Mouse (Mus musculus): ENCODE data around the gene Mrps21.
"Not testable (repeated sequence)": the region's sequence is repeated elsewhere in the genome, so short reads cannot be mapped to it uniquely, and the experiment has no call there.

The Mrps21 gene

DNA sequence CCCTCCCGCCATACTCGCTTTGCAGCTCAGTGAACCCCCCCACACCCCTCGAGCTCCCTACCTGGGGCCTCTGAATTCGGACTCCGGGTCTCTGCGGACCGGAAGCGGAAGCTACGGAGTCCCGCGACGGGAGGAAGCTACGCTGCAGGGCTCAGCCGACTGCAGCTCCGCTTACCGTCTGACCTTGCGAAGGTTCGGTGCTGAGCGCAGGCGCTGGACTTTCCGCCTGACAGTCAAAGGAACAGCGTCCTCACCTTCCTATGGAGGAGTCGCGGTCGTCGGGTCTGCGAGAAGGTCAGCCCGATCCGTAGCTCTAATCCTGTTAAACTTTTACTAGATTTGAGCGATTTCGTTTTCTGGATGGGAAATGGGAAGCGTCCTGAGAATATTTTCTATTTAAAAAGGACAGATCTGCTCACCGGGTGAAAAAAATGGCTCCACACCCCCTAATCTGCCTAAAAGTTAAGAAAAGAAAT lies at the start of gene Mrps21:
Gene Mrps21 (minus strand): TSS at position 128 of the 476 bp plus-strand sequence.
- peak; percentile 60 to 79 for DNase-seq (ENCODE audit: low spot score in 2 of 2)

DNA sequence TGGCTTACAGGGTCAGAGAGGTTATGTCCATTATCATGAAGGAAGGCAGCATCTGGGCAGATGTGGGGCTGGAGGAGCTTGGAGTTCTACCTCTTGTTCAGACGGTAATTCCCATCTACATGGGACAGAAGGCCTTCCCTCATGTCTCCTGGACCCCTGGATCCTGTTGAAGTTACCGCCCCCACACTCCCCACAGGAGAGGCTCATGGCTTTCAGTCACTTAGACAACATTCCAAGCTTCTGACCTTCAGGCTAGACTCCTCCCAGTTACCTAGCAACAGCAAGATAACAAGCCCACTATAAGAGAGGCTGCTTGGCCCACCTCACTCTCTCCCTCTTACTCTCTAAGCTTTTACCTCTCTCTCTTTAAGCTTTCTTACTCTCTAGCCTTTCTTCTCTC lies 49.2 kb upstream of the Mrps21 start:
- DNase-seq (ENCODE audit: low spot score in 2 of 2) = not testable (repeated sequence)

DNA sequence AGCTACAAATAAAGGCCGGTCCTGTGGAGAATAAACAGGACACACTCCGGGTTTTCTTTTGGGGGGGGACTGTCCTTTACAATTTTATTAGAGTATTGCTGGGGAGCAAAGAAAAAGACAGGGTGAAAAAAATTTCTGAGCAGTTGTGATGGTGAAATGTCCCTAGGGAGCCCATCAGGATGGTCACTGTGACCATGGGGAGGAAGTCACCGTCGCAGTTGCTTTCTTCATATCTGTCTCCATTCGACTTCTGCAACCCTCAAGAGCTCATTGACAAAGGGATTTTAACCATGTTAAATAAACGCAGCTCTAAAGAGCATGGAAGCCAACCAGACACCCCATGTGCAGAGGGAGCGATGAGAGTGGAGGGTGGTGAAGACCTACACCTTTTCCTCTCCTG lies 45.4 kb upstream of the Mrps21 start:
- DNase-seq (ENCODE audit: low spot score in 2 of 2) = no peak

DNA sequence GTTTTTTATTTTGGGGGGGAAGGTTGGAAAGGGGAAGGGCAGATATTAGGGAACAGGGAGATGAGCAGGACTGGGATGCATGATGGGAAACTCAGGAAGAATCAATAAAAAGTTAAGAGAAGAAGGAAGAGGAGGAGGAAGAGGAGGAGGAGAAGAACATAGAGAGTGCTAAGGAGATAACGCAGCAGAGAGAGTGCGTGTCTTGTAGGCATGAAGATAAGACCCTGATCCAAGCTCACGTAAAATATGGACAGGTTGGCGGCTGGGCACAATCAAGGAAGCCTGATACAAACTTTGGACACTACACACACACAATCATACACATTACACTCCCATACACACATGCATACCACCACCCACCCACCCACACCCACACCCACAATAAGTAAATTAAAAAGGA lies 43.4 kb upstream of the Mrps21 start:
- no peak for DNase-seq (ENCODE audit: low spot score in 2 of 2)

DNA sequence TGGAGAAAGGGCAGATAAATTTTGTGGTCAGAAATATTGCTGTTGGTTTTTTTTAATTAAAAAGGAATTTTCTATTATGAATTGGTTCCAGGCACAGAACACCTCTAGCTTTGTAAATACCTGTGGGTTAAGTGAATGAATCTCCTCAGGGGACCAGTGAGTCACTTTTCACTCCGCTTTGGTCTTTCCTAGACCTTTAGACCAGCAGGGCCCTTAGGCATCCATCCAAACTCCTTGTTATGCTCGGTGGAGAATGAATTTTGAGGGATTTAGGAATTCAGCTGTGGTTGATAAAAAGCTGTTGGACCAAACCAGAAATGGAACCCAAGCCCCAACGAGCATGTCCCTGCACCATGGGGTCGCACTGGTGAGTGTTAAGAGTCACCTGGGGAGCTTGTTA lies 36.3 kb upstream of the Mrps21 start:
- no peak for DNase-seq (ENCODE audit: low spot score in 2 of 2)

DNA sequence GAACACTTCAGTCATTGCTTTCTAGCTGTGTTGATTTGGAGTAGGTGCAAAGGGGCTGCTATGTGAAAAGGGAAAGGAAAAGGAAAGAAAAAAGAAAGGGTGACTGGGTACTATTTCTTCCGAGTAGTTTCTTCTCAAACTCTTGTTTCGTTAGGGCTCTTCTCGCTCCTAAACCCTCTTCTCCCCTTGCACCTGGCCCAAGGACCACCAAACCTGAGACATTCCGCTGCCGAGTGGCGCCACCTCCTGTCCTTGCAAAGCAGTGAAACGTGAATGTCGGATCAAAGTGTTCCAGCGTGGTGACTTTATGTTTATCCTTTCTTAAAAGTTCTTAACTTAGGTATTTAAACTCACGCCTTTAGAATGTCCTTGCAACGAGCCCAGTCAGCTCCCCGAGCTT lies 35.5 kb upstream of the Mrps21 start:
- DNase-seq (ENCODE audit: low spot score in 2 of 2) = peak in 1 of 2 experiments; percentile 38

DNA sequence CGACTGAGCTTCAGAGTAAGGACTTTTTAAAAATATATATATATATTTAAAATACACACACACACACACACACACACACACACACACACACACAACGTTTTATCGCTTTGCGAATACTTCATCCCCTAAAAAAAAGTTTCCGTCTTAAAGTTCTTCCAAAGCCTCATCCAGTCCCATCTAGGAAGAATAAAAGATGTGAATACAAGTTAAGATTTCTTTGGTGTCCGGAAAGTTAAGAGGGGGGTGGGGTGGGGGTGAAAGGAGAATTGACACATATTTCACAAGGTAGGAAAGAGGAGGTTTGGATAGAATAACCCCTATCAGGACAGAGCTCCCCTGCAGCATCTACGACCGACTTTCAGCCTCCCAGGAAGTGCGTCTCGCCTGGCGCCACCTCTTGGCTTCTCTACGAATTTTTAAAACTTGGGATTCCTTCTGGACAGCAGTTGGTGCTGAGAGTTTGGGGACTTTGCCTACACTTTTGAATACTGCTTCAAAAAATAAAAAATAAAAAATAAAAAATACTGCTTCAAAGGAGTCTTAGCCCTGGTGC lies 34.7 kb upstream of the Mrps21 start:
- peak in 1 of 2 experiments; percentile 44 for DNase-seq (ENCODE audit: low spot score in 2 of 2)

DNA sequence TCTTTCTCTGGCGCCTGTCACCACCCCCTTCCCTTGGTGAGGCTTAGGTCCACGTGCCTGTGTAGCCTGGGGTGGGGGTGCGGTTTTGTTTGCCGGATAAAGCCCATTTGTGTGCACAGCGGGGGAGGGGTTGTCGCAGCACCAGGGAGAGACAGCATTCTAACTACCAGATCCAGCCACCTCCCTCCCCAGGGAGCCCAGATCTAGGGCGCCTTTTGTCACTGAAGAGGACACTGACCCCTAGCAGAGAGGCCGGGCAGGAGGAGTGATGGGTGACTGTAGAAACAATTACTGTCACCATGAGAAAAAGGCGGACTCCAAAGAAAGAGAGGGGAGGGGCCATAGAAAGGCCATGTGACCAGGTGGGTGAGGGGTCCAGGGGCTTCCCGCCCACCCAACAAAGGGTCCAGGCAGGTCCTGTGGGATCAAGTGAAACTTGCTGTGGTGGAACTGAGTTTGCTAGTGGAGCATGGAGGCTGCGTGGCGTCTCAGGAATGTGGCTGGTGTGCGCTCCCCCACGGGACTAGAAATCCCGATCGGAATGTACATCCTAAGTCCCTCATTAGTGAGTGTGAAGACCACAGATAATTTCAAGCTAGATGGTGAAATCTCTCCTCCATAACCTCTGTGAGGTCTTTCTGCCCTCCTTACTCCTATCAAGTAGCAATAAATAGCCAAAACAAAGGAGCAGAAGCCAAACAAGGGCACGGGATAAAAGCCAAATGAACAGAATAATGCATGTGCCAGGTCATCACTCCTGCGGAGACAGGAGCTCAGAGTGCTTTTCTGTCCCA lies 34.0 kb upstream of the Mrps21 start:
- DNase-seq (ENCODE audit: low spot score in 2 of 2) = no peak

DNA sequence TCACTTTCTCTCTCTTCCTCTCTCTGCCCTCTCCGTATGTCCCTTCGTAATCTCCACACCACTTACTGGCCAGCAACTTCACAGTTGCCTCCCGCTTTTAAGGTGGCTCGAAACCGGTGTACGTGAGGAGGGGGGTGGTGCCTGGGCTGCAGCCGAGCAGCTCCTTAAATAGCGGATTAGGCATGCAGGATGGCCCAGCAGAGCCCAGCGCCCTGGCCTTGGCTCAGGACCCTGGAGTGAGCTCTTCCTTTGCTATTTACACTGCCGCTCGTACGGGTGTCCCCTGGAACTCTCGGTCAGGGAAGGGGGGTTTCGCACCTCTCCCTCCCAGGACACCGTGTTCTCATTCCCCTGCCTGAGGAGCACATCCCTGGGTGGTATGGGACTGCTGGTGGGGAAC lies 33.2 kb upstream of the Mrps21 start, which contains the start of gene Car14:
Gene Car14 (minus strand): TSS at position 124 of the 400 bp plus-strand sequence.
- DNase-seq (ENCODE audit: low spot score in 2 of 2) = no peak

DNA sequence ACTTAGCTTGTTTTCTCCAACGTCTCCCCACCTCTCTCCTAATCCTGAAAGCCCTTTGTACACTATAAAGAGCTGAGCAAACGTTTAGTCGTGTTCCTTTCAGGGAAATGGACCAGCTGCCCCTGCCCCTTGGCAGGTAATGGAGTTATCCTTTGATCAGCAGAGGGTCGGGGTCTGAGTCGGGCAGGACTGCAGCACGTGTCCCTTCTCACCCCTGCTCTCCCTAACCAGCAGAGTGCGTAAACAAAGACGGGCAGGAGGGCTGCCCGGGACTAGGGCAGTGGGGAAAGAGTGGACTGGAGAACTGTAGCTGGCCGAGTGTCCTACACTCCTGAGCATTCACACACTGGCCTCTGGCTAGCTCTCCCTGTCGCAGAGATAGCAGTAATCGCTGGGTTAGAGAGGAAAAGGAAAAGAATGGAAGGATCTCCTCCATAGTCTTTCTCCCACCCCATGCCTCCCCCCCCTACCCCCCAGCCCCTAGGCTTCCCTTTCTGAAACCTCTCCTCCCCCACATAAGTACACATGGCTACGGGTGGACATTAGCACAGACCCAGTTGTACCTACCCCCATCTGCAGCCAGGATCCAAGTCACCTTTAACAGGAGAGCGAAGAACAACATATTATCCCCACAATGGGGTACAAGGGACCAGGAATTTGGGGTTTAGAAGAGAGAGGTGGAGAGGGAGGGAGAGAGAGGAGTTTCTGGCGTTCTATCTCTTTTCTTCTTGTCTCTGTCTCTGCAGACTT lies 32.6 kb upstream of the Mrps21 start:
- DNase-seq (ENCODE audit: low spot score in 2 of 2) = no peak

DNA sequence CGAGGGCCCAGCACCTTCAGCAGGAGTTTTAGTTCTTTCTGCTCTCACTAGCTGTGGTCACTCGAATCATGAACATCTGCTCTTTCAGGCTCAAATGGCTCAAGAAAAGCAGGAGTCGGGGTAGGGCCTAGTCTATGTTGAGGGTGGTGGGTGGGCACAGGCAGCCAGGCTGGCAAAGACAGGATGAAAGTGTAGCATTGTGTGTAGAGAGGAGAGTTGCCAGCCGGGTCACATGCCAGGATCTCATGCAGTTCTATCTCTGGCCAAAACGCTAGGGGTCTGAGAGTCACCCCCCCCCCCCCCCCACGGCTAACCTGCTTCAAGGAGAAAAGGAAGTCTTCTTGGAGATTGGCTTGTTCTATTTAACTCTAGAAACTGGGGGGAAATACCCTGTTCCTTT lies 31.3 kb upstream of the Mrps21 start:
- no peak for DNase-seq (ENCODE audit: low spot score in 2 of 2)

DNA sequence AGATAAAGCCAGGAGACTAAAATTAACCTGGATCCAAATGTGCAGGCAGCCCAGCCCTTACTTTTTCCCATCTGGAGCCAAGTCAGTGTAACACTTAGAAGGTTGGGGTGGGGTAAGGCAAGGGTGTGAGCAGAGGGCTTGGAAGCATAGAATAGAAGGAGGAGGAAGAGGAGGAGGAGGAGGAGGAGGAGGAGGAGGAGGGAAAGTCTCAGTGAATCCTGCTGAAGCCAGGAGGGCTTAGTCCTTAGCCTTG lies 31.0 kb upstream of the Mrps21 start:
- DNase-seq (ENCODE audit: low spot score in 2 of 2) = no peak

DNA sequence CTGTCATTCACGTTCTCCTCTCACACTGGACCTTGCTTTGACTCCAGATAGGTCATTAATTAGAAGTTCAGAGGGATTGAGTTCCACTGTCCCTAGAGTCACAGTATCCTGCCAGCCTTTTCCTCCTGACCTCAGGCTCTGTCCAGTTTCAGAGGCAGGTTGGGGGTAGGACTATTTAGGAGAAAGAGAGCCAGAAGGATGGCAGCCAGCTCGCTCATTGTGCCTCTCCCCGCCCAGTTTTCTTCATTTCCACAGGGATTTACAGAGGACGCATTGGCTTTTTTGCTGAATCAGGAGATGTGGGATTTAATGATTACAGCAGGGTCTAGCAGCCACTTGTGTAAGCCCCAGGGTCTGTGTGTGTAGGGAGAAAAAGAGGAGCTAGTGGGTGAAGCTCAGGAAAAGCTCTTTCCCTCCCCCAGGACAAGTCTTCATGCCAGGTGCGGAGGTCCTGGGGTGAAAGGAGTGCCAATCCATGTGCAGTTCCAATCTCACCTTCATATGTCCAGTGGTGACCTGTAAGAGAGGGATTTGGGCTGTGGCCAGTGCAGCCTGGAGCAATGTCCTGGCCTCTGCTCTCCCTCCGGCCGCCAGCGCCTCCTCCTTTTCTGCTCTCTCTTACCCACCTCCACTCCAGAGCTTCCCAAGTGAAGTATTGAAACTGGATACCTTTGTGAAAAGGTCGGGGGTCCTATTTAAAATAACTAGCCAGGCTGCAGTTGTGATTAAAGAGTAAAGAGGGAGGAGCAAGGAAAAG lies 30.5 kb upstream of the Mrps21 start:
- DNase-seq (ENCODE audit: low spot score in 2 of 2) = no peak

DNA sequence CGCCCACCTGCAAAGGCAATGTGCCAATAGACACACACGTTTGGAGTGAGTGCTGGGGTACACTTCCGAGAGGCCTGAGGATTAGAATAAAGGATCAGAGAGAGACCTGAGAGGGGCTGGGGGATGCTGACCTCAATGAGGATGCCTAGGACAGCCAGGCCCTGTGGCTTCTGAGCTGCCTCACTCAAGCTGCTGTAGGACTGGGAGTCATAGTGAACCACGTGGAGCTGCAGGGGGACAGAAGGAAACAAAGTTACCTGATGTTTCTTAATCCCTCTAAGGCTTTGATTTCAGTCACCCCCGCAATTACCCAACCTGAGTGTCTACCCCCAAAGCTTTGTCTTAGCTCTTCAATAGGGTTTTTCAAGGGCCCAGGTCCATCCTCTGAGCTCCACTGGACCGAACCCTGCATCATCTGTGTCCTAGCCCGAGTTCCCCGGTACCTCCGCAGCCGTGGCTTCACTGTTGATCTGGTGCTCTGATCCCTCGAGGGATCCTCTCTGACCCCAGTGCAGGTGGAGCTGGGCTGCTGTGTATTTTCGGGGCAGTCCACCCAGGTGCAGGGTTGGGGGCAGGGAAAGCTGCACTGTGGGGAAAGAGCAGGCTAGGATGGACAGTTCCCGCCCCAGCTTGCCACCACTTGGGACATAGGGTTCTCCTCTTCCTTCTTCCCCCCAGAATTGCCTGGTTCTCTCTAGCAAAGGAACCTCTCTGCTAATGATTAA lies 28.6 kb upstream of the Mrps21 start:
- DNase-seq (ENCODE audit: low spot score in 2 of 2) = no peak

DNA sequence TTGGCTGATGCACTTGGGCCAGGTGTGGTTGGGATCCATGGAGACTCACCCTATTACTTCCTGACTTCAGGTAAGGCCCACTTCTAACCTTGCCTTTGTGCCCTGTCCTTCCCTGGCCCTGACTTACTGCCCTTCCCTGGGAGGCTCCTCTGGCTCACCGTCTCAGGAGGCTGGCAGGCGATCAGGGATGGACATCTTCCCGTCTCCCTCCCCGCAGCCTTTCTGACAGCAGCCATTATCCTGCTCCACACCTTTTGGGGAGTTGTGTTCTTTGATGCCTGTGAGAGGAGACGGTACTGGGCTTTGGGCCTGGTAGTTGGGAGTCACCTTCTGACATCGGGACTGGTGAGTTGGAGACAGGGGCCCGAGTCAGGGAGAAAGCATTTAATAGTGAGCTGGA lies 24.2 kb upstream of the Mrps21 start:
- not testable (repeated sequence) for DNase-seq (ENCODE audit: low spot score in 2 of 2)

DNA sequence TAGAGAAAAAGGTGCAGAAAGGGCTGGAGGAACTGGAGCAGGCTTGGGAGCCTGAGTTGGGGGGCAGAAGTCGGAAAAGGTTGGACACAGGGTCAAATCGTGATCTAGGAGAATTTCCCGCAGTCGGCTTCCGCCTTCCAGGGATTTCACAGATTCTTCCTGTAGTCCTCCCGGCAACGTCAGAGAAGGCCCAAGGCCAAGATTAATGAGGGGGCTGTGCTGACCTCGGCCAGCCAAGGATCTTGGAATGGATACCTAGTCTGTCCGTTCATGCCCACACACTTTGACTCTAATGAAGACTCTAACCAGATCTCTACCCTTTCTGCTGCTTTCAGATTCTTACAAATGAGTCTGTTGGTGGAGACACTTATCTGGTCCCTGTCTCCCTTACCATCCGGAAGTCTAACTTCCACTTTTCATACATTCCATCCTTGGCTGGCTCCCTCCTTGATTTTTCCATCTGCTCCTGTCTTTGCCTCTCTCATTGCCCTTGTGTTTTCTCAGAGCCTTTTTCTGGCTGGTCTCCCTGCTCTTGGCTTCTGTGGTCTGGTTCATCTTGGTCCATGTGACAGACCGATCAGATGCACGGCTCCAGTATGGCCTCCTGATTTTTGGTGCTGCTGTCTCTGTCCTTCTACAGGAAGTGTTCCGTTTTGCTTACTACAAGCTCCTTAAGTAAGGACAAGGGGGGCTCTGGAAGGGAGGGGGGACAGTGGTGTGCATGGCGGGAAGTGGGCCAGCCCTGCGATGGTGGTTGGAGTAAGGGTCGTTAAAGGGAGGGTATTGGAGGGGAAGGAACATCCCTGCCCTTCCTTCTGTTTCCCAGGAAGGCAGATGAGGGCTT lies 23.2 kb upstream of the Mrps21 start:
- peak in 1 of 2 experiments; percentile 25 for DNase-seq (ENCODE audit: low spot score in 2 of 2)

DNA sequence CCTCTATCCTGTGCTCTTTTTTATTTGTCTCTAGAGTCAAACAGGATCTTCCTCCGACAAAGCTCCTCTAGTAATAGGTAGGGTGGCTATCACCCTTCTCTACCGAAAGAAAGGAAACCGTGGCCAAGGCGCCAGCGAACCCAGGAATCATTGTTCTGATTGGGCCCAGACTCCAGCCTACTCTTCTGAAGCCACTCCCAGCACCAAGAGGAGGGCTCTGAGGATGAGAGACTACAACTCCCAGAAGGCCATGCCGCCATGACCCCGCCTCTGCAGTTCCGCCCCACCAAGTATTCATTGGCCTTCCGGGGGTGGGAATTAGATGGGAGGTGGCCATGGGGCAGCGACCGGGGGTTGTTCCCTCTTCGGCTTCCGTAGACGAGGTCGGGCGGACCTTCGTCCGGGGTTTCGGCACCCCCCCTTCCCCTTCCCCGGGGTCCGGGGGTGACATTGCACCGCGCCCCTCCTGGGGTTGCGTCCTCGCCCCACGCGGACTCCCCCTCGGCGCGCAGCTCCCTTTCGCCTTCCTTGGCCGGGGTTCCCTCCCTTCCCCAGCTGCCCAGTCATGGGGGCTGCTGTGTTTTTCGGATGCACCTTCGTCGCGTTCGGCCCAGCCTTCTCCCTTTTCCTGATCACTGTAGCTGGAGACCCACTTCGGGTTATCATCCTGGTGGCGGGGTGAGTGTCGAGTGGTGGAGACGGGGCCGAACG lies 22.4 kb upstream of the Mrps21 start, which contains the start of gene Aph1a:
Gene Aph1a (plus strand): TSS at position 364 of the 711 bp plus-strand sequence.
- DNase-seq (ENCODE audit: low spot score in 2 of 2) = peak; percentile 80 to 90

DNA sequence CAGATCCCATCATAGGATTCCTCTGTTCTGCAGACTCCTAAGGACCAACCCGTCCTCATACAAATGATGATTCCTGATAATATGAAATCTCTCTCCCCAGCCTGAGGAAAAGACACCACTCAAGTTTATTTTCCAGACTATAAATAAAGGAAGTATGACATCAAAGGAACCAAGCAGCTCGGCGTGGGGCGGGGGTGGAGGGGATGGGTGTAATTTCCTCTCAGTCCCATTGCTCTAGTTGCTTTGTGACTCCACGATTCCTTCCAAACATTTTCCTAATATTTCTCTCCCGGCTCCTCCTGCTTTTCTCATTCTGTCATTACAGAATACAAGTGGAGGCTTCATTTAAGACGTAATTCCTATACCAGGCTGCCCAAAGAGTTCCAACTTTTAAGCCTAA lies 21.8 kb upstream of the Mrps21 start:
- no peak for DNase-seq (ENCODE audit: low spot score in 2 of 2)
